Mouse (Mus musculus) forelimb bud, embryonic 11.5 days (tissue): ENCODE data around the gene Flna.
"Not testable (repeated sequence)": the region's sequence is repeated elsewhere in the genome, so short reads cannot be mapped to it uniquely, and the experiment has no call there.

Source experiments
- DNase-seq: peaks from one replicate; pipeline ENCODE4 v3.0.0-alpha.2; 2012; ENCODE audit warnings: low read depth, low spot score

The Flna gene

DNA sequence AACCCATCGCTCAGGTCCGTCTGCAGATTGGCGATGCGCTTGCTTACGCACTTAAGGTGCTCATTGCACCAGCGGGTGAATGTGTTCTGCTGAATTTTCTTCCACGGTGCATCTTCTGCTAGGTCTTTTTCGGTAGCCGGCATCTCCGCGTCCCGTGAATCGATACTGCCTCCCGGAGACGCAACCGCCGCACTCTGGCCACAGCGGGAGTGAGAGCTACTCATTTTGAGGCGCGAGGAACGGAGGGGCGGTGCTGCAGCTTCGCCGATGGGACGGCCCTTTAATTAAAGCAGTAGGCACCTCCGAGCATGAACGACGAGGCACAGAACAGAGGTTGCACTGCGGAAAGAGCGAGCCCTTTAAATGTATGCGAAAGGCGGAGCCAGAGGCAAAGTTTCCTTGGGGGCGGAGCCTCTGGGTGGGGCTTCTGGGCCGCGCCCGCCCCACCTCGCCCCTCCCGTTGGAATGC is 3.4 kb downstream of the Flna start:
- DNase-seq = peak; percentile 92

GRCm38 (mm10) chrX:74245687-74246086 is 3.9 kb downstream of the Flna start:
- peak; percentile 52 for DNase-seq

DNA sequence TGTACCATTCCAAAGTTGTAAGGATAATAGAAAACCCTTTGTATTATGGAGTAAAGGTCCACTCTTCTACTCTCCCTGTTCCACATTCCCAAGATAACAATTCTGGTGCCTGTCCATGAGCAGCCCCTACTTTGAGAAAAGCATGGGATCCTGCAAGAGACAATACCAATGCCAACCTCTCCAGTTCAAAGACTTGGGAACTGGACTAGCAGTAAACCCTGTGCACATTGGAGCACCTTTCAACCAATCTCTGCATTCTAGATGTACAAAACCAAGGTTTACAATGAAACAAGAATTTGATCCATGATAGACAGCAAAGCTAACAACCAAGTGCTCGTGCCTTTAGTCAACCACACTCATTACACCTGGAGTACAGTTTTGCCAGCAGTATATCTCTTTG is 4.5 kb downstream of the Flna start:
- no peak for DNase-seq

- peak; percentile 71 for DNase-seq
Observed at GRCm38 (mm10) chrX:74244614-74245083, 5.0 kb downstream of the Flna start.

DNA sequence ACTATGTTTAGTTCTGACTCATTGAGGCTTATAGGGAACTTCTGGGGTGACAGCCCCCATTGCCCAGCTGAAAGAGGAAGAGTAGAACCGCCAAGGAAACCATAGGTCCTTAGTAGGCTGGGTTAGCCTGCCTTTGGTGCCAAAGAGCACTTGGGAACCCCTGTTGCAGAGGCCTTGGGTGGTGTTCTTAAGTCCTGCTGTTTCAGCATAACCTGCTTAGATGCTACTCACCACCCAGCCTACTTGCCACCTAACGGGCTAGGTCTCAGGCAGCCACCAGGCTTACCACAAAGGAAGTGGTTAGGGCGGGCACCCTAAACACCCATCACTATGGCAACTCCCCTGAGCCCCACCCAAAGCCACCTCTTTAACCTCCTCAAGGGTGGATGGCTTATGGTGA is 5.8 kb downstream of the Flna start:
- DNase-seq = no peak

- no peak for DNase-seq
Observed at GRCm38 (mm10) chrX:74243396-74243795, 6.2 kb downstream of the Flna start.

DNA sequence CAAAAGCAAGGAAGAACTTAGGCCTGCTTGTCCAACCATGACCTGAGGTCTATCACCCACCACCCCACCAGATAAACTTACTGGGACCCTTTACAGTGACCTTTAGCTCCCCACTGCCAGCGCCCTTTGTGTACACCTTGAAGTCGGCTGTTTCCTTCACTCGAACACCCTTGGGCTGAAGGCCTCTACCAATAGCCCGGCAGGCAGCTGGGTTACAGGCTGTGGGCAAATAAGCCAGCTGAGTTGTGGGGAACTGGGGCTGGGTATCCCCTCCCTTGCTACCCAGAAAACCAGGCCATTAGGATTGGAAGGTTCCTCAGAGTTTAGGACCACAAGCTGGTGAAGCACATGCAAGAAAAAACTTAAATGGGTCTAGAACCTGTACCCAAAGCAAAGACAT is 9.3 kb downstream of the Flna start:
- DNase-seq = no peak

DNA sequence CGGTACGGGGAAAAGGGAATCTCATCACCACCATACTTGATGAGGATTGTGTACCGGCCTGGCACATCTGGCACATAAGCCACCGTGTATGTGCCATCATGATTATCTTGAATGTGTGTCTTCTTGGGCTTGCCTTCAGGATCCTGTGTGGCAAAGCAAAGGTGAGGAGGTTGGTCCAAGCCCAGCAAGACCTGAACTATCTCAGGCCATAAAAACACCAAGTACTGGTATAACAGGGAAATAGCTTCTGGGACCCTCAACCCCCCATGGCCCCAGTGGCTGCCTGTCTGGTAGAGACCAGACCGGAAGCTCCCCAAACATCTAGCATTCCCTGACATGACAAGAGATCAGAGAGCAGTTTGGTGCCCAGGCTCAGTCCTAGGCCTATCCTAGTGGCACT is 16.4 kb downstream of the Flna start:
- no peak for DNase-seq

- DNase-seq = no peak
Observed at GRCm38 (mm10) chrX:74230038-74230437, 19.6 kb downstream of the Flna start.

GRCm38 (mm10) chrX:74220099-74220498 is 29.5 kb downstream of the Flna start:
- not testable (repeated sequence) for DNase-seq

GRCm38 (mm10) chrX:74219449-74219848 is 30.2 kb downstream of the Flna start:
- no peak for DNase-seq

- no peak for DNase-seq
Observed at GRCm38 (mm10) chrX:74218496-74218895, 31.1 kb downstream of the Flna start.

DNA sequence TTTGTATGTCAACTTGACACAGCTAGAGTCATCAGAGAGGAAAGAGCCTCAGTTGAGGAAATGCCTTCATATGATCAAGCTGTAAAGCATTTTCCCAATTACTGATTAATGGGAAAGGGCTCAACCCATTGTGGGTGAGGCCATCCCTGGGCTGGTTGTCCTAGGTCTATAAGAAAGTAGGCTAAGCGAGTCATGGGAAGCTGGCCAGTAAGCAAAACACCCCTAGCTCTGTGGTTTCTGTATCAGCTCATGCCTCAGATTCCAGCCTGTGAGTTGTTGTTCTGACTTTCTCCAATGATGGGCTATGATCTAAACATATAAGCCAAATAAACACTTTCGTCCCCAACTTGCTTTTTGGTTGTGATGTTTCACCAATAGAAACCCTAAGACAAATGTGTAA is 46.1 kb downstream of the Flna start:
- no peak for DNase-seq

DNA sequence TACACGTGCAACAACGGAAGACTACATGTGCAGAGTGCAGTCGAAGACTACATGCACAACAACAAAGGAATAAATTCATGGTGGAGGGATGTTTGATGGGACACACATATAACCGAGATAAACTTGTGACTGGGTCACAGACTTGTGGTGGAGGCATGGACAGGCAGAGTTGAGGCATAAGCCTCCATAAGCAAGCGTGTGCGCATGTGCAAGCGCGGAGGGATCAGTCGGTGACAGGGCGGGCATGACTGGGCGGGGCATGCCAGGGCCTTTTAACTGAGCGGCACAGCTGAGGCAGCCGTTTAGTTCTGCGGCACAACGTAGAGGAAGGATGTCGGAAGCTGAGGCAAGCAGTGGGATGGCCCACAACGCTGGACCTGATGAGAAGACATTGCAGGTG is 72.7 kb downstream of the Flna start, which contains the start of gene Tktl1:
Tktl1 (plus strand) TSS at position 301 of the 400 bp plus-strand sequence.
- DNase-seq = no peak
